Mouse (Mus musculus): ENCODE measurements around the gene Gm12888. TPM values are rescaled to one million over a fixed set of nuclear protein-coding genes. Genes with fewer than 3 reads are reported as not detected.
"Not testable (repeated sequence)": the region's sequence is repeated elsewhere in the genome, so short reads cannot be mapped to it uniquely, and the experiment has no call there.

Gene Gm12888
- polyA plus RNA-seq (2015; fragmentation: Nextera tagmentation; extraction: Ambion mirVana): not detected in 2 replicates

DNA sequence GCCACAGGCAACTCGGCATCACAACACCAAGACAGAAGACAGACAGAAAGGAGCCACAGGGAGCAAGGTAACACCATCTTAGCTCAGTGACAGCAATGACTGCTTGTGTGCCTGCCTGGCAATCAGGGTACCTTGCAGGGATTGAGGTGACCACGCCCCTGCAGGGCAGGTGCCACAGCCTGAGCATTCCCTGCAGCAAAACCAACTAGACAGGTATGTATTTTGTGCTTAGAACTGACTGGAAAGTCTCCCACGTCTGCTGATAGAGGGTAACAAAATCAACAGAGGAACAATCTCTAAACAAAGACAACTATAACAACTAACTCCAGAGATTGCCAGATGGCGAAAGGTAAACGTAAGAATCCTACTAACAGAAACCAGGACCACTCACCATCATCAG is at the start of gene Gm12888:
Gm12888 (minus strand) TSS at position 101 of the 400 bp plus-strand sequence.
- ATAC-seq; H3K4me2 ChIP-seq (replicated peaks); H3K9me3 ChIP-seq; H3K4me1 ChIP-seq (replicated peaks); H3K27ac ChIP-seq; H3K27me3 ChIP-seq (replicated peaks); H3K36me3 ChIP-seq; H3K9ac ChIP-seq; H3K4me3 ChIP-seq (replicated peaks): not testable (repeated sequence)
- WGBS: 69% methylated on average over 4 of the region's 5 CpGs

Other genes starting within 250 kb of the Gm12888 start
- gene Zmpste24, start 226.7 kb downstream of the Gm12888 start, polyA plus RNA-seq (2015; fragmentation: Nextera tagmentation; extraction: Ambion mirVana): 35.3 and 37.6 TPM in 2 replicates
- gene Tmco2, start 215.7 kb downstream of the Gm12888 start, polyA plus RNA-seq (2015; fragmentation: Nextera tagmentation; extraction: Ambion mirVana): not detected in 2 replicates
- gene Rlf, start 109.8 kb downstream of the Gm12888 start, polyA plus RNA-seq (2015; fragmentation: Nextera tagmentation; extraction: Ambion mirVana): 22.2 and 23.0 TPM in 2 replicates
- not detected in 2 replicates for gene Gm12886, start 98.2 kb upstream of the Gm12888 start, polyA plus RNA-seq (2015; fragmentation: Nextera tagmentation; extraction: Ambion mirVana)

Data from intestine, embryonic 15.5 days (tissue).